Mouse (Mus musculus) embryo, embryonic 11 days (tissue): ENCODE measurements around the gene Clec12a.
A peak's percentile ranks its signal among the peaks of the same experiment; 100 is the strongest.
"Not testable (repeated sequence)": the region's sequence is repeated elsewhere in the genome, so short reads cannot be mapped to it uniquely, and the experiment has no call there.

ENCODE experiments used
- DNase-seq: peaks from one replicate; pipeline ENCODE4 v3.0.0-alpha.2; 2015

Clec12a gene

DNA sequence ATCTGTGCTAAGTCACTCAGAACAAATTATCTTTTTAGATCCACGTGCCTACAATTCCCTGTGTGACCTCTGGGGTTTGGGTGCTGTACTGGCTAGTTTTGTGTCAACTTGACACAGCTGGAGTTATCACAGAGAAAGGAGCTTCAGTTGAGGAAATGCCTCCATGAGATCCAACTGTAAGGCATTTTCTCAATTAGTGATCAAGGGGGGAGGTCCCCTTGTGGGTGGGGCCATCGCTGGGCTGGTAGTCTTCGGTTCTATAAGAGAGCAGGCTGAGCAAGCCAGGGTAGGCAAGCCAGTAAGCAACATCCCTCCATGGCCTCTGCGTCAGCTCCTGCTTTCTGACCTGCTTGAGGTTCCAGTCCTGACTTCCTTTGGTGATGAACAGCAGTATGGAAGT is at the start of gene Clec12a:
Gene Clec12a, plus strand, starts transcription at position 301 of the 400 bp plus-strand sequence.
- DNase-seq: not testable (repeated sequence)

DNA sequence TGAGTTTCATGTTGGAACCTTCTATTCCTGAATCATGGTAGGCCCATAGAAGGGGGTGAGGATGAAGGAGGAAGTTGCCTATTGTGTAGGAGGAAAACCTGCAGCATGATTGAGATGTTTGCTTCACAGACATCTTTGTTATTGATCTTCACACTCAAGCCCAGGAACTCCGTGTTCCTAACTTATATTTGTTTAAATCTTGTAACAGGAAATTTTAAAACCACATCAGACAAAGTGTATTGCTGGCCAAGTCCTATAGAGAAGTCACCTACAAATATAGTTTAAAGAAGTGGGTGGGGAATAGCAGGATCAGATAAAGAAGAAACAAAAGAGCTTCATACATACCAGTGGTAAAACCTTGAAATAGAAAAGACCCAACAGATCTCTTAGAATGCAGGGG is 38.3 kb upstream of the Clec12a start:
- DNase-seq: no peak

DNA sequence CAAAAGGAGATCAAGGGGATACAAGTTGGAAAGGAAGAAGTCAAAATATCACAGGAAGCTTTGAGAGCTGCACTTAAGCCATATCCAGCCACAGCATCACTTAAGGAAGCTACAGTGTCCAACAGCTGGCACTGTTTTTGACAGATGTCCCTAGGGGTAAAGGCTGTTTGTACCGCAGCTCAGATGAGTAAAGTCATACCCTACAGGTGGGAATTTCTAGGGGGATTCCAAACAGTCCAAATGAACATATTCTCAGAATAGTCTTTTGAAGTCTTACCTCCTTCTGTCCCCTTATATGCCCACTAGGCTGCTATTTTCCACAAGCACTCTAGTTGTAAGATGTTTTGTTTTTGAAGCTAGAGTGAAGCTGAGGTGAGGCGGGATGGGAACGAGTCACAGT is 30.0 kb upstream of the Clec12a start:
- DNase-seq: no peak

DNA sequence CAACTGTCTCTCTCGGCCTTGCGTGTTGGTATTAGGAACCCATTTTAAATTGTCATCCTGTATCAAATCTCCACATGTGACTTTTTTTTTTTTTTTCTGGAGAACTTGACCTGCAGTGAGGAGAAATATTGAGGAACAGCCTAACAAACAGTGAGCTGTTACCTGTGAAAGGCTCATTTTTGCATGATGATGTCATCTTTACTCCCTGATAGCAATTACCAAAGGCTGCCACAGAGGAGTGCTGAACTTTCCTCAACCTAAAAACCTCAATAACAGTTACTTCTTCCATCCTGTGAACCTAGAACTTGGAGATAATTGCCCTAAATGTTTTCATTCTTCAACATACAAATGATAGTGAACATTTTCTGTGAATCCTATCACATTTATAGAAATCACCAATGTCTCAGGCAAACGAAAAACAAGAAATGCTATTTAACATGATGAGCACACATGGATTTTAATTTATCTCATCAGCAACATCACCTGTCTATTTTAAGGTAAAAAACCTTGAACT is 27.8 kb upstream of the Clec12a start:
- DNase-seq: no peak

DNA sequence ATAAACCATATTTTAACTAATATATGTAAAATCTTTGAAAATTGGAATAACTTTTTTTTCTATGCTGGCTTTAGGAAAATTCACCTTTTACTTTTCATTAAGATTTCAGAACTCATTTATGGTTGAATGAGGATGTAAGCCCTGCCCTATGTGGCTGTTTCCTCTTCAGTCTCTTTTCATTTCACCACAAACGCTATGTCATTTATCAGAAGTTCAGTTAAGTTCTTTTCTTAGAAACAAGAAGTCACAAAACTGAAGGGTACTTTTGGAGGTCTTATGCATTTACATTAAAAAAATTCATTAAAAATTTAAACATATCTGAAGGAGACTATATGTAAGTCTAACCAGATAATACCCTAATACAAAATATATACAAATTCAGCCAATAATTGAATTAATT is 26.8 kb upstream of the Clec12a start:
- DNase-seq: no peak

DNA sequence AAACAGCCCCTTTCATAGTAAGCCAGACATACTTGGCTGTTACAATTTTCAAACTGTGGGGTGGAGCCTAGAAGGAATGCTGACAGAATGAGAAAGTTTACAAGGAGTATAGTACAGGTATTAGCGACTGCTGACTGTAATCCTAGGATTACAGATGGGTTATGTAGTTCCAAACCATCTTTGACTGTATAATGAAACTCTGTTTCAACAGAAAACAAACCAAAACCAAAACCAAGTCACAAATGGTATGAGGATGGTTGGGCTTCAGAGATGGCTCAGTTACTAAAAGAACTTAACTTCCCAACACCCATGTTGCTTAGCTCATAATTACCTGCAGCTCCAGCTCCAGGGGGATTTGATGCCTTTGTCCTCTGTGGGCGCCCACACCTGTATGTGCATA is 26.0 kb upstream of the Clec12a start:
- DNase-seq: no peak

DNA sequence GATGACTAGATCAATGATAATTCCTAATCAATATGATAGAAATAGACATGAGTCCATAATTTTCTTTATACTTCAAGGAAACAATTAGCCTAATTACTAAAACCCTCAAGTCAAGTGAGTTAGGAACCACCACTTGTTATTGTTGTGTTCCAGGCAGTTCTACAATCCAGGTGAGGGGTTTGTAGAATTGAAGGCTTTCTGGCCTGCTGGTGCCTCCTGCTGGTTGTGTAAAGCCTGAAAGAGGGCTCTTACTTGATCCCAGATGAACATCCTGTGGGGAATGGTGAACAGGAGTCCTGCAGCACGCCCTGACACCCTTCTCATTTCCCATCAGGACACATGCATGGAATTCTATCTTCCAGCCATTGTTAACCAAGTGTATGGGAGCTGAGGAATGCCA is 24.1 kb upstream of the Clec12a start:
- DNase-seq: no peak

DNA sequence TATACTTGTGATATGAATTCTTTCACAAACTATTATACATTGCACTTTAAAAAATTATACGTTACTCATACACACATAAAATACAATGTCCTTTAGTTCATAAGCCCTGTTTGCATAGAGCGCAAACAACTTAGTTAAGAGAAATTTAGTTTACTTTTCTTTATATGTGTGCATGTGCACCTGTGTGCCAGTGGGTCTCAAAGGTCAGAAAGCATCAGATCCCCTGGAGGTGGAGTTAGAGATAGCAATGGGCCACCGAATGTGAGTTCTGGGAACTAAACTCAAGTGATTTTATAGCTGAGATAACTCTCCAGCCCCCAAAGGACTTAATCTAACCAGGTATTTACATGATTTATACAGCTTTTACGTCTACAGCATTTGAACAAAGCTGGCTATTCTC is 23.2 kb upstream of the Clec12a start:
- DNase-seq: no peak

DNA sequence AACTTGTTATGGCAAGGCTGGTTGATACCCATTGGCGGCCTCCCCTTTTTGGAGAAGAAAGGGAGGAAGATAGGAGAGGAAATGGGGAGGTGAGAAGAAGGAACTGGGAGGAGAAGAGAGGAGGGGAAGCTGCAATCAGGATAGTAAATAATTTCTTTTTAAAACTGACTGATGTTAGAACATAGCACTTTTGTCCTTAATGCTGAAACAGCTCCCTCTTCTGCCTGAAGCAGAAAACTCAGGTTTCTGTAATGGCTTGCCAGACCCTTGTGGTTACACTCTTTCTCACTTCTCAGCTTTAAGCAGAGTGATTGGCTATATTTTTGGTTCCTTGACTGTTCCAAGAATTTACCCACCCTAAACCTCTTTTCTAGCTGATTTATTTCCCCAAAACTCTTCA is 16.5 kb upstream of the Clec12a start:
- DNase-seq: no peak

DNA sequence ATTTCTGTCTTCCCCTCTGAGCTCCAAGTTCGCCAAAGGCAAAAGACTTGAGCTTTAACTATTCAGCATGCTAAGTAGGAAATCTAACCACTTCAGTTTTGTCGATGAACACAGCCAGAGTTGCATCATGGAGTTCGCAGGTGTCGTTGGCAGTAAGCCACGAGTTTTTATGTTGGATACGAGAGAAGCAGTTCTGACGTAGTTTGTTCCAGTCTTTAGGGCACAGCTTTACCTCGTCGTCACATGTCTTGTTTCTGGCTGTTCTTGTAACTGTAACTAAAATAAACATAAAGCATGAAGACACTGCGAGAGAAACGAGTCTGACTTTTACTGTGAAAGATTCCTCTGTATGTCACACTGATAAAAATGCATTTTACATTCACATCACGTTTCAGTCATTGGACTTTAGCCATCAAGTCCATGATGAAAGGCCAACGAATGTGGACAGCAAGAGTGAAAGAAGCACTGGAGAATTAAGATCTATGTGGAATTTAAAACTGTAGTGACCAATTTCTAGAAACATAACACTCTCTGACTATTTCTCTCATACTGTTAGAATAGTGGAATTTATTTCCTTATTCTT is 15.8 kb upstream of the Clec12a start:
- no peak for DNase-seq

DNA sequence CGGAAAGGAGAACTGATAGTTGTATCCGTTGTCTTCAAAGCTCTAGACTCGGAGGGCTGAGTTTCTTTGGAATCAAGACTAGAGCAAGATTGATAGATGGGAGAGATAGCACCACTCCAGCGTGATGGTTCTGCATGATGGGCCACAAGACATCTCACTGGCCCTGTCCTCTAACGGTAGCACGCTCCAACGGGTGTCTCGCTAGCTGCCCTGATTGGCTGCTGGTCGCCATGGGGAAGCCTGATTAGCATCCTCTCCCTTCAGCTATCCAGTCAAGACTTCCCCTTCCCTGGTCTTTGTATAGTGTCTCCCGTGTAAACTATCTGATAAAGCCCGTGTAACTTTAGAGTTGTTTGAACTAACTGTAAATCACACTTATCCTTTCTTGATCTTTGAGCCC is 10.9 kb upstream of the Clec12a start, which contains the start of gene 4922502D21Rik:
Gene 4922502D21Rik, minus strand, starts transcription at position 187 of the 400 bp plus-strand sequence.
- no peak for DNase-seq

DNA sequence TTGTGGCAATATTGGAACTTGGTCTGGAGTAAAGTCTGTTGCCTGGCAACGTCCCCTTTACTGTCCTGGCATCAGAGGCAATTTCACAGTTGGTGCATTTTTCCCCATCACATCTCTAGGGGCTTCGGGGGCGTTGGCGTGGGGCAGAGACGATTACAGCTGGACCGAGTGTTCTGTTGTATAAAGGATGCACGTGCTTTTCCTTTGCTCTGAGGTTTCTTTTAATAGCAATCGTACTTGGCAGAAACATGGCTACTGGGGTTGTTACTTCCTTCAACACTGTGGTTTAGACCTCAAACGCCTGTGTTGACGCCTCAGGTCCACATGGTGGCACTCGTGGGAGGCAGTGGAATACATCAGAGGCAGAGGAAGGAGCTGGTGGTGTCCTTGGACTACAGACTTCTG is 8.8 kb upstream of the Clec12a start:
- DNase-seq: peak; percentile 66

DNA sequence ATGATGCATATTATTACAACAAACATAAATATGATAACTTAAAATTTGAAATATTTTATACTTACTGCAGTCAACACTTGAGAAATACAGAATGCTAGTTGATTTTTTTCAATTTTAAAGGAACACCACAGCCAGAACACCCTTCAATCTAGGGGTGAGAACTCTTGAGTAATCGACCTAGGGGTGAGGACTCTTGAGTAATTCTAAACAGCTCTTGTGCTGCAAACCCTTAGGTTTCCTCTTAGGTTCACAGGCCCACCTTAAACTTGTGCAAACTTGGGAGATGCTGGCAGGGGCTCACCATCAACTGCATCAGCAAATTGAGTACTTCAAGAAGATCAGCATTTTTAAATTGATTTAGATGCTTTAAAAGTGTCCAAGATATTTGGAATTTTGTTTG is 4.7 kb upstream of the Clec12a start:
- no peak for DNase-seq

DNA sequence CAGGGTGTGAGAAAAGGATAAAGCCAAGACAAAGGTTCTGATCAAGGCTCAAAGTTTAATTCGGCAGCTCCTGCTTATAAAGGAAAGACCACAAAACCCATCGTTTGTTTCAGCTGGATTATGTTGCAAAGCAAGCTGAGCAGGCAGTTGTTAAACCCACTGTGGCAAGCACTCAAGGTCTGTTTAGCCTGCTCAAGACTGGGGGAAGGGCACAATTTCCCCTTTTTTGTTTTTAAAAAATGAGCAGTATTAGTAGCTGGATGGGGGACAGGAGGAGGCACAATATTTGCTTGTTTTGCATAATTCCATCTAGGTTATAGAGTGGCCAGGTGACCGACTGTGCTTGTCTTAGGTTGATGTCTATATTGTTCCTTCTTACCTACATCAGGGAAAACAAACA is 1.9 kb downstream of the Clec12a start:
- no peak for DNase-seq

DNA sequence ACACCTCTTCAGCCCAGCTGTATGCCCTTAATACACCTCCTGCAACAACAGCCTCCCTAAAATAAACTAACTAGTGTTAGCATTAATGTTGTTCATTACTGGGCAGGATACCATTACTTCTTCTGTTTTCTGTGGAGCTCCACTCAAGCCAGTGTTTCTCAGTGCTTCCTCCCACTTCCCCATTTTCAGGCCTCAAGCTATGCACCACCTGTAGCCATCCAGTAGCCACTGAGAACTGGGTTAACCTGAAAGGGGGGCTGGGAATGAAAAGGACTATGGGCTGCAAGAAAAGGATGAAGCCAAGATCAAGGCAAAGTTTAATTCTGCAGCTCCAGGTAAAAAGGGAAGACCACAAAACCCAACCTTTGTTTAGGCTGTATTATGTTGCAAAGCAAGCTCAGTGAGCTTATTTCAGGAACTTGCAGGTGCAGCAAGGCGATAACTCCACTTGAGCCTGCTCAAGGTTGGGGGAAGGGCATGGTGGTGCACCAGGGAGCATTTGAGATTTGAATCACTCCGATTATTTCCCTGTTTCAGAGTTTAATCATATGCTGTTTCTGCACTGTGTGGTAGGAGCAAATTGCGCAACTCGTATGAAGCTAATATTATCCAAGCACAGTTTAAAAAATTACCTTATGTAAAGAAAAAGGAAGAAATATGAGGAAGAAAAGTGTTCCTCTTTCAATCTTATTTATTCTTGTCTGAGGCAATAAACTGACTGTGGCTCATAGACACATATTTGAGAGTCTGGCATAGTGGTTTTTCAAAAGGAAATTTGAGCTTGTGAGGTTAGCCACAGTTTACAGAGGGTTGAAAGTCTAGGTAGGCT is 7.2 kb downstream of the Clec12a start:
- DNase-seq: no peak

DNA sequence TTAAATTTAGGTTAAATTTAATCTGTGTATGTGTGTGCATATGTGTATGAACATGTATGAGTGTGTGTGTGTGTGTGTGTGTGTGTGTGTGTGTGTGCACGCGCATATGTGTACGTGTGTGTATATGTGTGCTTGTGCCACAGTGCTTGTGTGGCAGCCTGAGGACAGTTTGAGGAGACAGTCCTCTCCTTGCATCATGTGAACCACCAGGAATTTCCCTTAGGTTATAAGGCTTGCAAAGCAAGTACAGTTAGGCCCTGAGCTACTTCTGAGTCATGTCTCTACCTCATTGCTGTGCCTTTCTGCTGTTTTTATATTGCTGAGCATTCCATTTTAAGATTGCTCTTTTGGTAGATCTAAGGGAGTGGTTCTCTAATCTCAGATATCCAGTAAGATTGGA is 8.6 kb downstream of the Clec12a start:
- DNase-seq: no peak

DNA sequence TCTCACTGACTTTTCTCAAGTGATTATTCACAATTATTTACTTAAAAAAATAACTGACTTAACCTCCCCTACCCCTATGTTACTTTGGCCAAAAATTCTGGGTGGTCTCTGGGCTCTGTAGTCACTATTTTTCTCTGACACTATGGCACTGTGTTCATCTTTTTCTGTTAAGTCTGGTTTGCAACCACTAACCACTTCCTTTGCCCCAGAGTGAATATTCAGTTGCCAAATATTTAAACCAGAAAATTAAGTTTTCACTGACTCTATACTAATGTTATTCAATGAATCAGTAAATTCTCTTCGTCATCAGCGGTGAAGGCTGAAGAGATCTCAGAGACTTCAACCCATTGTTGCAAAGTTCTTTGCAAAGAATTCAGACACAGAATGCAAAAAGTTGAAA is 13.3 kb downstream of the Clec12a start:
- DNase-seq: no peak

DNA sequence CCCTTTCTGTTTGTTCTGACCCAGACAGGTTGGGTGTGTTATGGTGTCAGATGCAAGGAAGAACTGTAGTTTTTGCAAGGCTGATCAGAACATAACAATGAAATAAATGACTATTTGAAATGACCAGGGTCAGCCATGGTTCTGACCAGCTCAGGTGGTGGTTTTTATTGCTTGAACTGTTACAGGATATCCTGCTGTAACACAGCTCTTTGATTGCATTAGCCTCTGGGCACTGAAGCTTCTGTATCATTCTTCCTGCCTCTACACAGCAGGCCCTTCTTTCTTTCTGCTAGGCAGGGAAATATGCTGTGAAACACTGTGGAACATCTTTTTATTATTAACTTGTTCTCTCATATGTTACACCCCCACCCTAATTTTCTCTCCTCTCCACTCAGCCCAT is 13.9 kb downstream of the Clec12a start:
- no peak for DNase-seq

DNA sequence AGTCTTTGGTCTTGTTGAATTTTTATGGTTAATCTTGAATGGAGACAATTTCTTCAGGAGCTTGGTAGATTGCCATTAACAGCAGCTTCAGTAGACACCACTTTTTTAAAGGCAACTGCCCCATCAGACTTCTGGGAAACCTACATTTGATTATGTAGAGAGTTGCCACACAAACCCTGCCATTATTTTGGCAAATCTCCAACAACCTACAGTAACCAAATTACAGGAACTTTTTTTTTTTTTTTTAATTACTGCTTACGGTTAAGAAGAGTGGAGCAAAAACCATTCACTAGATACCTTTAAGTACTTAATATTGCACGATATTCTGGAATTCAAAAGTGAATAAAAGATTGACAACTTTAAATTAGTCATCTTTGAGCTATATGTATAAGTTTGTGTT is 17.0 kb downstream of the Clec12a start:
- DNase-seq: no peak

DNA sequence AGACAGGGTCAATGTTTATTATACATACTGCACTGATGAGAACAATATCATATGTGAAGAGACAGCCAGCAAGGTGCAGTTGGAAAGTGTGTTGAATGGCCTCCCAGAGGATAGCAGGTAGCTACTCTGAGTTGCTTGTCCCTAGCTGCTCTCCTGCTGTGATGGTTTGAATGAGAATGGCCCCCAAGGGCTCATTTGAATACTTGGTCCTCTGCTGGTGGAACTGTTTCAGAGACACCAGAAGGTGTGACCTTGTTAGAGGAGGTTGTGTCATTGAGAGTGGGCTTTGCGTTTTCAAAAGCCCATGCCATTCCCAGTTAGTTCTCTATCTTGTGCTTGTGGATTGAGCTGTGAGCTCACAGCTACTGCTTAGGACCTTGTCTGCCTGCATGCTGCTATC is 21.5 kb downstream of the Clec12a start:
- no peak for DNase-seq

DNA sequence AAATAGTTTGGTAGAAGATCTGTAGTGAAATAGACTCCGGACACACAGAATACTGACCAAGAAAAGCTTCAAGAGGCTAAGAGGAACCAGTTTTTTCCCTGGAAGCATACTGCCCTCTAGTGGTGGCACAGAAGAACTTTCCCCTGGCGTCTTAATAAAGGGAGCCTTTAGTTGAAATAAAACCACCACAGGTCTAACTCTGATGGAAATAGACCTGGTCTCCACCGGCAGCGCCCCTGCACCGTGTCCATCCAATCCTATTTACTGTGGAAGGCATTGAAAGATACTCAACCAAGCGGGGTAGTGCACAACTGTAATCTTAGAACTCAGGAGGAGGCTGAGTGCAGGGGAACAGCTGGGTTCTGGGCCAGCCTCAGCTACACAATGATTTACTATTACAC is 23.5 kb downstream of the Clec12a start:
- DNase-seq: peak; percentile 71

DNA sequence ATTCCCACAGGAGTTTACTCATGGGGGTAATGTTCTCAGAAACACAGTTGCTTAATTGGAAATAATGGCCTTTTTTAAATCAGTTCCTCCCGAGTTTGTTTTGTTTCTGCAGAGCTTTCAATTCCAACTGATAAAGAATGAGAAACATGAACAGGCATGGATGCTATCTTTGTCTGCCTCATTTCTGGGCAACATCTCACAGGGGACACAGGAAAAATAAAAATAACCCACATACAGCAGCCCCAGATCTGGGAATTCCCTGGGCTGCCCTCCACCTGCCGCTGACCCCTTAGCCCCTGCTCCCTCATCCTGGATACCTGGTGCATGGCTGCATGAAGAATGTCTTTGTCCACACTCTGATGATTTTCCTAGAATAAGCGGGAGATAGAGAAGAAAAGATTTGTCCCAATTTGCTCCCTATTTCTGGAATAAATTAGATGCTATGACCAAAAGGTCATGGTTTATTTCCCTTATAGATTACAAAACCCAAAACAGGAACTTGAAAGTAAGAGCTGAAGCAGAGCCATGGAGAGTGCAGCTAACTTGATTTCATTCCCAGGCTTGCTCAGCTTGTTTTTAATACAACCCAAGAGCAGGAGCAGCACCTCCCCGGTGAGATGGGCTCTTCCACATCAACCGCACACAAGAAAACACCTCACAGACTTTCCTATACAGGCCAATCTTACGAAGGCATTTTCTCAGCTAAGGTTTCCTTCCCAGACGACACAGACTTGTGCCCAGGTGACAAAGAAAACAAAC is 27.1 kb downstream of the Clec12a start:
- no peak for DNase-seq

DNA sequence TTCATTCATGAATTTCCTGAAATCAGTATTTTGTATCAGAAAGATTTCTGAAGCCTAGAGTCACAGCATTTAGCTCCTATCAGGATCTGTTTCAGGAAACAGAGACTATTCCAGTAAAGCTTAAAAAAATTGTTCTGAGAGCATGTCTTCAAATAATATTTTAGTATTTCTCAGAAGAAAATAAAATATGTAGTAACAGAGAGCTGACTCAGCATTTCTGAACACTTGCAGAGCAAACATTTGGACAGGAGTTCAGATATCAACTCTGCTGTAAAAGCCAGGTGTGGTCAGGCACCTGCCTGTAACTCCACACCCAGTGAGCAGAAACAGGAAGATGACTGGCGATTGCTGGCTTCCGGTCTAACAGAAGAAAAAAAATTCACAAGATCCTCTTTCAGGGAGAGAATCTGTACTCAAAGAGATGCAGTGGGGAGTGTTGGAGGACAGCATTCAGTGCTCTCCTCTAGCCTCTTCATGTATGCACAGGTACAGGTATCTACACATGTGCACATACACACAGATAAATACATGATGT is 32.5 kb downstream of the Clec12a start:
- no peak for DNase-seq
